15 mouse cellular contexts compared by ENCODE assay signal in genomic region chr4:137933328-137933727, GRCm38 (mm10). TPM values are rescaled to one million over a fixed set of nuclear protein-coding genes. Genes with fewer than 3 reads are reported as not detected.
A peak's percentile ranks its signal among the peaks of the same experiment; 100 is the strongest.
DNase-seq lines count a peak whose midpoint lies in the region; ATAC-seq and TF ChIP-seq lines count a peak whose summit lies in the region.
"Had no signal": no experiment of that assay in that cellular context is flagged by ENCODE, and none has a peak within 500 bp of the region (broad histone marks: within the 10 kb centered on the region; RNA-seq: fewer than 3 reads in every experiment).

No protein-coding gene starts in this region.

- no peak for ATAC-seq in heart, embryonic 11.5 days (replicated peaks; ENCODE audit: insufficient number of reproducible peaks, low FRiP score, low TSS enrichment)
- no peak for ATAC-seq in heart, embryonic 12.5 days (ENCODE audit: insufficient number of reproducible peaks, low FRiP score)
- ATAC-seq in midbrain, postnatal 0 days (ENCODE audit: low FRiP score), result no peak
- ATAC-seq in intestine, embryonic 16.5 days, result no peak
- ATAC-seq: forebrain, embryonic 14.5 days; lung, postnatal 0 days had no signal

- H3K9ac ChIP-seq in heart, embryonic 11.5 days (ENCODE audit: low read depth, low read length), result no peak overlapping the region
- no peak overlapping the region for H3K9ac ChIP-seq in heart, embryonic 12.5 days
- H3K9ac ChIP-seq in midbrain, postnatal 0 days (replicated peaks; ENCODE audit: low read length, poor library complexity, severe bottlenecking), result no peak overlapping the region
- no peak overlapping the region for H3K9ac ChIP-seq in intestine, embryonic 16.5 days (ENCODE audit: low read depth, low read length)
- H3K9ac ChIP-seq: hindbrain, embryonic 15.5 days; kidney, embryonic 15.5 days had no signal

- no peak for DNase-seq in midbrain, embryonic 10.5 days (ENCODE audit: low spot score)
- DNase-seq in midbrain, postnatal 0 days (ENCODE audit: low spot score), result no peak
- peak; percentile 65 for DNase-seq in adrenal gland, postnatal 10 days
- DNase-seq in urinary bladder, postnatal 10 days (ENCODE audit: low spot score), result no peak
- DNase-seq in spleen, postnatal 36 days (ENCODE audit: low spot score in 2 of 2), result no peak
- DNase-seq: cerebellum, adult 11-12 months; gastrocnemius, postnatal 14 days; thymus, adult 2 months had no signal

- H3K27ac ChIP-seq in heart, embryonic 11.5 days (ENCODE audit: low read depth, low read length), result peak overlapping the region; percentile 54; the same call in 1 of the 2 replicates
- H3K27ac ChIP-seq in heart, embryonic 12.5 days (ENCODE audit: poor library complexity, severe bottlenecking), result no peak overlapping the region
- 0 out of 2 replicates have a peak overlapping the region, but pooled peaks have one; percentile 6 for H3K27ac ChIP-seq in midbrain, embryonic 10.5 days (replicated peaks)
- H3K27ac ChIP-seq in midbrain, postnatal 0 days (ENCODE audit: low read depth, low read length), result no peak overlapping the region
- H3K27ac ChIP-seq in intestine, embryonic 16.5 days (ENCODE audit: low read length), result peak overlapping the region; percentile 43
- H3K27ac ChIP-seq: hindbrain, embryonic 15.5 days; kidney, embryonic 15.5 days had no signal

- H3K27me3 ChIP-seq in heart, embryonic 11.5 days (ENCODE audit: control insufficient read depth, insufficient read depth, low read length), result no peaks in the 10 kb centered on the region
- 0 out of 2 replicates have a peak, but pooled peaks cover 3% of the 10 kb centered on the region for H3K27me3 ChIP-seq in heart, embryonic 12.5 days (replicated peaks)
- no peaks in the 10 kb centered on the region for H3K27me3 ChIP-seq in midbrain, embryonic 10.5 days (ENCODE audit: low read depth, poor library complexity, severe bottlenecking)
- H3K27me3 ChIP-seq in midbrain, postnatal 0 days (ENCODE audit: insufficient read depth, low read length), result no peaks in the 10 kb centered on the region
- H3K27me3 ChIP-seq in intestine, embryonic 16.5 days (replicated peaks; ENCODE audit: control insufficient read depth, insufficient read depth, low read length), result no peaks in the 10 kb centered on the region
- H3K27me3 ChIP-seq: hindbrain, embryonic 15.5 days; kidney, embryonic 15.5 days had no signal

- peaks cover 13% of the 10 kb centered on the region; the same call in 1 of the 2 replicates for H3K36me3 ChIP-seq in heart, embryonic 11.5 days (ENCODE audit: control insufficient read depth, insufficient read depth, low read length)
- H3K36me3 ChIP-seq in heart, embryonic 12.5 days, result peaks cover 50% of the 10 kb centered on the region
- H3K36me3 ChIP-seq in midbrain, embryonic 10.5 days, result peaks cover 47% of the 10 kb centered on the region
- peaks cover 28% of the 10 kb centered on the region for H3K36me3 ChIP-seq in midbrain, postnatal 0 days (ENCODE audit: insufficient read depth, low read length)
- peaks cover 16% of the 10 kb centered on the region for H3K36me3 ChIP-seq in intestine, embryonic 16.5 days (ENCODE audit: control insufficient read depth, insufficient read depth, low read length)

- no peak for TF ChIP-seq CTCF in midbrain, postnatal 0 days (IDR thresholded peaks at IDR 0.05)

- H3K4me3 ChIP-seq in heart, embryonic 11.5 days (ENCODE audit: low read depth, low read length), result no peak overlapping the region
- no peak overlapping the region for H3K4me3 ChIP-seq in heart, embryonic 12.5 days
- H3K4me3 ChIP-seq in midbrain, embryonic 10.5 days, result no peak overlapping the region
- H3K4me3 ChIP-seq in midbrain, postnatal 0 days (ENCODE audit: low read depth, low read length), result no peak overlapping the region
- H3K4me3 ChIP-seq in intestine, embryonic 16.5 days (ENCODE audit: low read length), result no peak overlapping the region
- H3K4me3 ChIP-seq: hindbrain, embryonic 15.5 days; kidney, embryonic 15.5 days had no signal

- WGBS in heart, embryonic 11.5 days (ENCODE audit: insufficient replicate concordance), result 31% methylated on average over 5 of the region's 5 CpGs
- 28% methylated on average over 5 of the region's 5 CpGs for WGBS in heart, embryonic 12.5 days
- 88% methylated on average over 5 of the region's 5 CpGs for WGBS in midbrain, embryonic 10.5 days
- 75% methylated on average over 5 of the region's 5 CpGs for WGBS in midbrain, postnatal 0 days
- 60% methylated on average over 5 of the region's 5 CpGs for WGBS in intestine, embryonic 16.5 days

- no peak overlapping the region for H3K4me2 ChIP-seq in heart, embryonic 11.5 days
- no peak overlapping the region for H3K4me2 ChIP-seq in heart, embryonic 12.5 days
- H3K4me2 ChIP-seq in midbrain, postnatal 0 days (ENCODE audit: low read depth, low read length, poor library complexity, severe bottlenecking), result no peak overlapping the region
- H3K4me2 ChIP-seq in intestine, embryonic 16.5 days (ENCODE audit: low read depth, low read length), result no peak overlapping the region
- H3K4me2 ChIP-seq: hindbrain, embryonic 15.5 days; kidney, embryonic 15.5 days had no signal

- H3K4me1 ChIP-seq in heart, embryonic 11.5 days (ENCODE audit: control insufficient read depth, insufficient read depth, low read length), result peaks cover 49% of the 10 kb centered on the region
- peaks cover 49% of the 10 kb centered on the region for H3K4me1 ChIP-seq in heart, embryonic 12.5 days (replicated peaks)
- peaks cover 34% of the 10 kb centered on the region for H3K4me1 ChIP-seq in midbrain, embryonic 10.5 days
- H3K4me1 ChIP-seq in midbrain, postnatal 0 days (ENCODE audit: insufficient read depth, low read length), result no peaks in the 10 kb centered on the region
- H3K4me1 ChIP-seq in intestine, embryonic 16.5 days (ENCODE audit: control insufficient read depth, insufficient read depth, low read length), result peaks cover 45% of the 10 kb centered on the region

- H3K9me3 ChIP-seq in heart, embryonic 11.5 days (replicated peaks; ENCODE audit: control insufficient read depth, low read length), result no peaks in the 10 kb centered on the region
- H3K9me3 ChIP-seq in heart, embryonic 12.5 days (replicated peaks), result no peaks in the 10 kb centered on the region
- H3K9me3 ChIP-seq in midbrain, embryonic 10.5 days (replicated peaks), result 0 out of 2 replicates have a peak, but pooled peaks cover 4% of the 10 kb centered on the region
- no peaks in the 10 kb centered on the region for H3K9me3 ChIP-seq in midbrain, postnatal 0 days (ENCODE audit: low read length)
- H3K9me3 ChIP-seq in intestine, embryonic 16.5 days (ENCODE audit: control insufficient read depth, low read length), result no peaks in the 10 kb centered on the region
- H3K9me3 ChIP-seq: hindbrain, embryonic 15.5 days had no signal

RNA-seq across cellular contexts. Expression of gene Eif4g3, which starts 59.5 kb away (rescaled TPM):
- polyA plus RNA-seq in heart, embryonic 11.5 days (2014; fragmentation: Nextera tagmentation; extraction: Ambion mirVana), result 30.5 and 33.6 TPM in 2 replicates
- 32.7 and 37.2 TPM in 2 replicates for polyA plus RNA-seq in heart, embryonic 12.5 days (2016; fragmentation: Nextera tagmentation; extraction: Ambion mirVana)
- 34.1 and 36.3 TPM in 2 replicates for polyA plus RNA-seq in midbrain, embryonic 10.5 days (2016; fragmentation: Nextera tagmentation; extraction: Ambion mirVana)
- 70.0 and 92.2 TPM in 2 replicates for total RNA-seq in midbrain, postnatal 0 days (2014; rRNA removed)
- 36.0 and 42.4 TPM in 2 replicates for polyA plus RNA-seq in midbrain, postnatal 0 days (2015; fragmentation: Nextera tagmentation; extraction: Ambion mirVana)
- total RNA-seq in adrenal gland, postnatal 10 days (2021), result 10 to 100 TPM; 72.1 to 93.7 TPM
- 16.4 and 18.0 TPM in 2 replicates for polyA plus RNA-seq in intestine, embryonic 16.5 days (2015; fragmentation: Nextera tagmentation; extraction: Ambion mirVana)

Comparison
In these comparisons a context has a peak if more than half of its experiments do, and no peak if none do; other contexts are left out.
1. H3K27ac ChIP-seq: peak in heart, embryonic 11.5 days (single experiment), midbrain, embryonic 10.5 days (single experiment) and intestine, embryonic 16.5 days (single experiment); none in heart, embryonic 12.5 days (single experiment) and midbrain, postnatal 0 days (single experiment).